Mouse (Mus musculus): ENCODE results near the gene Lamtor3. TPM values are rescaled to one million over a fixed set of nuclear protein-coding genes. Genes with fewer than 3 reads are reported as not detected.

The Lamtor3 gene
- polyA plus RNA-seq, 1 experiment = 92.8 TPM

- 19% methylated on average over 12 of the region's 12 CpGs for WGBS
- Histone ChIP-seq H3K27ac (ENCODE audit: insufficient read depth, low read length) (peak overlapping the region; percentile 76), H3K27me3 (ENCODE audit: control insufficient read depth, insufficient read depth, low read length) (no peaks in the 10 kb centered on the region), H3K4me3 (replicated peaks; ENCODE audit: insufficient read depth, low read depth, low read length) (peak overlapping the region; percentile 88), H3K4me1 (ENCODE audit: control insufficient read depth, insufficient read depth, low read length) (peaks cover 6% of the 10 kb centered on the region; the same call in 1 of the 2 replicates)
- TF ChIP-seq POLR2A (IDR thresholded peaks at IDR 0.05; ENCODE audit: borderline replicate concordance, insufficient read depth, low read length) (no peak), CTCF (IDR thresholded peaks at IDR 0.05; ENCODE audit: borderline replicate concordance, insufficient read depth, low read depth, low read length) (no peak)
- DNase-seq = no peak
Observed at GRCm38 (mm10) chr3:137917694-137918171, 573 bp upstream of the Lamtor3 start.

- WGBS = 14% methylated on average over 6 of the region's 6 CpGs
- peak in 1 of 2 experiments; percentile 25 for DNase-seq
- TF ChIP-seq CTCF (IDR thresholded peaks at IDR 0.05; ENCODE audit: borderline replicate concordance, insufficient read depth, low read depth, low read length) (no peak), POLR2A (IDR thresholded peaks at IDR 0.05; ENCODE audit: borderline replicate concordance, insufficient read depth, low read length) (no peak)
- peaks cover 6% of the 10 kb centered on the region; the same call in 1 of the 2 replicates for H3K4me1 ChIP-seq (ENCODE audit: control insufficient read depth, insufficient read depth, low read length)
- peak overlapping the region; percentile 75 for H3K27ac ChIP-seq (ENCODE audit: insufficient read depth, low read length)
- H3K4me3 ChIP-seq (replicated peaks; ENCODE audit: insufficient read depth, low read depth, low read length) = peak overlapping the region; percentile 88
- H3K27me3 ChIP-seq (ENCODE audit: control insufficient read depth, insufficient read depth, low read length) = no peaks in the 10 kb centered on the region
Observed at GRCm38 (mm10) chr3:137918932-137919311, 616 bp downstream of the Lamtor3 start.

DNA sequence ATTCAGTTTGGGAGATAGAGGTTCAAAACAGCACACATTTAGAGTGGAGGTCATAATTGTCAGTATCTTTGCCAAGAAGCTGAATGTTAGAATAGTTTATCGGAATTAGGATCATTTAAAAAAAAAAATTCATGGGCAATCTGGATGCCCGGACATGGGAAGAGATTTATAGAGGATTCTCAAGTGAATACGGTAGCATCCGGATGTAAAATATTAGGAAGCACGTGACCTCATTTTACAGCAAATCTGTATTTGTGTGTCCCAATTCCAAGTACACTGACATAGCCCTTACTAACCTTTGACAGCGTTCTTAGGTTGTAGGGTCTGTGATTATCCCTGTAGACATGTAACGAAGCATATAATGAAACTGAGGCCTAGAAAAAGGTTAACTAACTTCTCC lies 1.1 kb downstream of the Lamtor3 start:
- no peak for DNase-seq
- 82% methylated on average over 7 of the region's 7 CpGs for WGBS

DNA sequence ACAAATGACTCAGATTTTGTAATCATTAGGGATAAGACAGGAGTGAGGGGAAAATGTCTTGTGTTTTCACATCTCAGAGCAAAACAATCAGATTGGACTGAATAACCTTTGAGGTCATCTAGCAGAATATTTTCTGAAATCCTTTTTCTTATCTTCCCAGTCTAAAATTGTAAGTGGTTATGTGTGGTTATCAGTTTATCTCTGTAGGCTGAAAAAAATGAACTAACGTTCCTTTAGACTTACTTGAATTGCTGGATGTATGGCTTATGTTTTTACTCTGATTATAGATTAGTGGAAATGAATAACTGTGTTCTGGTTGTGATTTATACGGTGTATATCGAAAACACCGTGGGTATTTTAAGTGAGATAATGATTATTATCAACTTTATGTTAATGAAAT lies 2.3 kb downstream of the Lamtor3 start:
- Histone ChIP-seq H3K4me3 (replicated peaks; ENCODE audit: insufficient read depth, low read depth, low read length) (no peak overlapping the region), H3K4me1 (ENCODE audit: control insufficient read depth, insufficient read depth, low read length) (peaks cover 6% of the 10 kb centered on the region; the same call in 1 of the 2 replicates), H3K27me3 (ENCODE audit: control insufficient read depth, insufficient read depth, low read length) (no peaks in the 10 kb centered on the region), H3K27ac (ENCODE audit: insufficient read depth, low read length) (no peak overlapping the region)
- TF ChIP-seq POLR2A (IDR thresholded peaks at IDR 0.05; ENCODE audit: borderline replicate concordance, insufficient read depth, low read length) (no peak), CTCF (IDR thresholded peaks at IDR 0.05; ENCODE audit: borderline replicate concordance, insufficient read depth, low read depth, low read length) (no peak)
- DNase-seq = no peak
- WGBS = 95% methylated on average over 4 of the region's 4 CpGs

More for the DNA sequence above, 1.1 kb downstream of the Lamtor3 start:
- H3K4me1 ChIP-seq (ENCODE audit: control insufficient read depth, insufficient read depth, low read length) = peaks cover 6% of the 10 kb centered on the region; the same call in 1 of the 2 replicates
- H3K4me3 ChIP-seq (replicated peaks; ENCODE audit: insufficient read depth, low read depth, low read length) = peak overlapping the region; percentile 88
- no peaks in the 10 kb centered on the region for H3K27me3 ChIP-seq (ENCODE audit: control insufficient read depth, insufficient read depth, low read length)
- no peak for TF ChIP-seq CTCF (IDR thresholded peaks at IDR 0.05; ENCODE audit: borderline replicate concordance, insufficient read depth, low read depth, low read length)
- TF ChIP-seq POLR2A (IDR thresholded peaks at IDR 0.05; ENCODE audit: borderline replicate concordance, insufficient read depth, low read length) = no peak
- no peak overlapping the region for H3K27ac ChIP-seq (ENCODE audit: insufficient read depth, low read length)

- DNase-seq = no peak
- Histone ChIP-seq H3K4me1 (ENCODE audit: control insufficient read depth, insufficient read depth, low read length) (no peaks in the 10 kb centered on the region), H3K4me3 (replicated peaks; ENCODE audit: insufficient read depth, low read depth, low read length) (no peak overlapping the region), H3K27ac (ENCODE audit: insufficient read depth, low read length) (no peak overlapping the region), H3K27me3 (ENCODE audit: control insufficient read depth, insufficient read depth, low read length) (no peaks in the 10 kb centered on the region)
- 90% methylated on average over 4 of the region's 4 CpGs for WGBS
- TF ChIP-seq CTCF (IDR thresholded peaks at IDR 0.05; ENCODE audit: borderline replicate concordance, insufficient read depth, low read depth, low read length) = no peak
- TF ChIP-seq POLR2A (IDR thresholded peaks at IDR 0.05; ENCODE audit: borderline replicate concordance, insufficient read depth, low read length) = no peak
Observed at GRCm38 (mm10) chr3:137927010-137927409, 8.7 kb downstream of the Lamtor3 start.

GRCm38 (mm10) chr3:137929940-137930339 lies 11.6 kb downstream of the Lamtor3 start:
- DNase-seq = no peak
- Histone ChIP-seq H3K27me3 (ENCODE audit: control insufficient read depth, insufficient read depth, low read length) (no peaks in the 10 kb centered on the region), H3K4me1 (ENCODE audit: control insufficient read depth, insufficient read depth, low read length) (no peaks in the 10 kb centered on the region), H3K4me3 (replicated peaks; ENCODE audit: insufficient read depth, low read depth, low read length) (no peak overlapping the region), H3K27ac (ENCODE audit: insufficient read depth, low read length) (no peak overlapping the region)
- TF ChIP-seq CTCF (IDR thresholded peaks at IDR 0.05; ENCODE audit: borderline replicate concordance, insufficient read depth, low read depth, low read length) = no peak
- TF ChIP-seq POLR2A (IDR thresholded peaks at IDR 0.05; ENCODE audit: borderline replicate concordance, insufficient read depth, low read length) = no peak
- WGBS = 97% methylated on average over 3 of the region's 3 CpGs

GRCm38 (mm10) chr3:137932748-137933147 lies 14.4 kb downstream of the Lamtor3 start:
- DNase-seq = no peak
- Histone ChIP-seq H3K4me3 (replicated peaks; ENCODE audit: insufficient read depth, low read depth, low read length) (no peak overlapping the region), H3K4me1 (ENCODE audit: control insufficient read depth, insufficient read depth, low read length) (no peaks in the 10 kb centered on the region), H3K27me3 (ENCODE audit: control insufficient read depth, insufficient read depth, low read length) (no peaks in the 10 kb centered on the region), H3K27ac (ENCODE audit: insufficient read depth, low read length) (no peak overlapping the region)
- 45% methylated on average over 7 of the region's 7 CpGs for WGBS
- TF ChIP-seq CTCF (IDR thresholded peaks at IDR 0.05; ENCODE audit: borderline replicate concordance, insufficient read depth, low read depth, low read length) = no peak
- TF ChIP-seq POLR2A (IDR thresholded peaks at IDR 0.05; ENCODE audit: borderline replicate concordance, insufficient read depth, low read length) = no peak

DNA sequence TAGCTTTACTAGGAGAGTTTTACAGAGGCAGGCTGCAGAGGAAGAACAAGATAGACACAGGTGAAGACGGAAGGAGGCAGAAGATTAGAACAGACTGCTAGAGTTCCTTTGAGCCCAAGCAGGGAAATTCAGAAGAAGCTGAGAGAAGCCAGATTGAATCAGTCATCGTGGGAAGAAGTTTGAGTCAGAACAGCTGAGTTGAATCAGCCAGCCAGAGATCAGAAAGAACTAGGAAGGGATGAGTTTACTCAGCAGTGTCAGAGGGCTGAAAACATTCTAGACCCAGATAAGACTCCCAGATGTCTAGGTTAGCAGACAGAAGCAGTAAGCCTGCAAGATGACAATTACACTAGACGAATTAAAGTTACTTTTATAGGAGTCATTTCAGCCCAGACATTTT lies 15.7 kb downstream of the Lamtor3 start:
- Histone ChIP-seq H3K4me3 (replicated peaks; ENCODE audit: insufficient read depth, low read depth, low read length) (no peak overlapping the region), H3K27ac (ENCODE audit: insufficient read depth, low read length) (no peak overlapping the region), H3K4me1 (ENCODE audit: control insufficient read depth, insufficient read depth, low read length) (no peaks in the 10 kb centered on the region), H3K27me3 (ENCODE audit: control insufficient read depth, insufficient read depth, low read length) (no peaks in the 10 kb centered on the region)
- DNase-seq = no peak
- 92% methylated on average over 3 of the region's 3 CpGs for WGBS
- TF ChIP-seq CTCF (IDR thresholded peaks at IDR 0.05; ENCODE audit: borderline replicate concordance, insufficient read depth, low read depth, low read length) = no peak
- no peak for TF ChIP-seq POLR2A (IDR thresholded peaks at IDR 0.05; ENCODE audit: borderline replicate concordance, insufficient read depth, low read length)
